ENCODE assay signal across 26 mouse cellular contexts in genomic region chr1:62624166-62624565, GRCm38 (mm10).
"Had no signal": no experiment of that assay in that cellular context is flagged by ENCODE, and none has a peak within 500 bp of the region (broad histone marks: within the 10 kb centered on the region; RNA-seq: fewer than 3 reads in every experiment).

No protein-coding gene starts in this region.

- H3K4me3 ChIP-seq: embryonic facial prominence, embryonic 10.5 days; embryonic facial prominence, embryonic 12.5 days; embryonic facial prominence, embryonic 13.5 days; embryonic facial prominence, embryonic 15.5 days; erythroblast, embryonic 14.5 days; forebrain, embryonic 10.5 days; forebrain, embryonic 12.5 days; forebrain, embryonic 13.5 days; forebrain, embryonic 15.5 days; gastrocnemius, adult 2 months; heart, adult 2 months had no signal

- H3K4me2 ChIP-seq: embryonic facial prominence, embryonic 12.5 days; embryonic facial prominence, embryonic 13.5 days; embryonic facial prominence, embryonic 15.5 days; forebrain, embryonic 12.5 days; forebrain, embryonic 13.5 days; forebrain, embryonic 15.5 days had no signal

- H3K27ac ChIP-seq: embryonic facial prominence, embryonic 10.5 days; embryonic facial prominence, embryonic 12.5 days; embryonic facial prominence, embryonic 13.5 days; embryonic facial prominence, embryonic 15.5 days; forebrain, embryonic 10.5 days; forebrain, embryonic 12.5 days; forebrain, embryonic 13.5 days; forebrain, embryonic 15.5 days; gastrocnemius, adult 2 months; heart, adult 2 months had no signal

- H3K4me1 ChIP-seq: embryonic facial prominence, embryonic 10.5 days; embryonic facial prominence, embryonic 12.5 days; embryonic facial prominence, embryonic 13.5 days; embryonic facial prominence, embryonic 15.5 days; forebrain, embryonic 10.5 days; forebrain, embryonic 12.5 days; forebrain, embryonic 13.5 days; forebrain, embryonic 15.5 days had no signal

- H3K27me3 ChIP-seq: embryonic facial prominence, embryonic 12.5 days; embryonic facial prominence, embryonic 13.5 days; embryonic facial prominence, embryonic 15.5 days; forebrain, embryonic 12.5 days; forebrain, embryonic 13.5 days; forebrain, embryonic 15.5 days had no signal

- H3K9ac ChIP-seq: embryonic facial prominence, embryonic 12.5 days; embryonic facial prominence, embryonic 13.5 days; embryonic facial prominence, embryonic 15.5 days; forebrain, embryonic 12.5 days; forebrain, embryonic 13.5 days; forebrain, embryonic 15.5 days; forebrain, postnatal 0 days had no signal

- H3K36me3 ChIP-seq: embryonic facial prominence, embryonic 10.5 days; embryonic facial prominence, embryonic 12.5 days; embryonic facial prominence, embryonic 13.5 days; embryonic facial prominence, embryonic 15.5 days; forebrain, embryonic 10.5 days; forebrain, embryonic 12.5 days; forebrain, embryonic 15.5 days had no signal

- H3K9me3 ChIP-seq: embryonic facial prominence, embryonic 10.5 days; embryonic facial prominence, embryonic 12.5 days; embryonic facial prominence, embryonic 13.5 days; embryonic facial prominence, embryonic 15.5 days; forebrain, embryonic 10.5 days; forebrain, embryonic 12.5 days; forebrain, embryonic 13.5 days; forebrain, embryonic 15.5 days had no signal

- DNase-seq: cerebellum, adult 2 months; cerebellum, adult 8-10 months; cerebellum, adult 9-10 months; cerebellum, adult 9-11 months; cerebellum, postnatal 25 days; cerebellum, postnatal 36 days; embryo, embryonic 11 days; forebrain, postnatal 0 days; gastrocnemius, adult 2 months; gastrocnemius, postnatal 10 days; gastrocnemius, postnatal 14 days; gastrocnemius, postnatal 25 days; gastrocnemius, postnatal 36 days; heart, adult 18-20 months; heart, adult 2 months had no signal

- ATAC-seq: forebrain, embryonic 13.5 days; forebrain, embryonic 14.5 days; forebrain, embryonic 15.5 days; forebrain, embryonic 16.5 days; forebrain, postnatal 0 days had no signal
